Mouse (Mus musculus) ES-Bruce4 (cell line): ENCODE measurements around the gene Slc9a3r1. TPM values are rescaled to one million over a fixed set of nuclear protein-coding genes. Genes with fewer than 3 reads are reported as not detected.

ENCODE experiments used
- H3K27ac ChIP-seq: 2 replicates; pipeline ENCODE4 v1.5.1; 2012; ENCODE audit warnings: low read length, inconsistent platforms; ENCODE audit not compliant: insufficient read depth
- H3K27me3 ChIP-seq: 2 replicates; pipeline ENCODE4 v1.6.1; 2012; ENCODE audit warnings: mild to moderate bottlenecking, low read length, inconsistent platforms; ENCODE audit not compliant: control insufficient read depth, poor library complexity, insufficient read depth, severe bottlenecking
- H3K36me3 ChIP-seq: 2 replicates; pipeline ENCODE4 v1.6.1; 2012; ENCODE audit warnings: inconsistent platforms, mild to moderate bottlenecking, low read length, moderate library complexity; ENCODE audit not compliant: control insufficient read depth, poor library complexity, insufficient read depth, severe bottlenecking
- H3K4me1 ChIP-seq: one replicate; pipeline ENCODE4 v1.8.1; 2011; ENCODE audit warnings: low read length; ENCODE audit not compliant: control insufficient read depth, insufficient read depth
- H3K4me3 ChIP-seq: 2 replicates; pipeline ENCODE4 v1.5.1; 2011; ENCODE audit warnings: low read depth, mild to moderate bottlenecking, low read length
- H3K9ac ChIP-seq: 2 replicates; pipeline ENCODE4 v1.6.1; 2012; ENCODE audit warnings: low read depth, mild to moderate bottlenecking, inconsistent platforms; ENCODE audit not compliant: poor library complexity, severe bottlenecking
- H3K9me3 ChIP-seq: replicated peaks from 2 replicates; pipeline ENCODE4 v1.6.1; 2012; ENCODE audit warnings: mild to moderate bottlenecking, low read length, inconsistent platforms; ENCODE audit not compliant: control insufficient read depth, poor library complexity, insufficient read depth, severe bottlenecking
- CTCF ChIP-seq: IDR thresholded peaks from one replicate; pipeline ENCODE4 v1.8.1; 2011; ENCODE audit warnings: low read depth, low read length
- EP300 ChIP-seq: IDR thresholded peaks from 2 replicates; pipeline ENCODE4 v1.6.1; 2011; ENCODE audit warnings: low read depth, low read length; ENCODE audit not compliant: insufficient read depth
- POLR2A ChIP-seq: IDR thresholded peaks from one replicate; pipeline ENCODE4 v1.8.1; 2011; ENCODE audit warnings: low read length; ENCODE audit not compliant: insufficient read depth
- polyA plus RNA-seq: library from polyadenylated mRNA; stranded (reverse); fragments of >200 nt; gene quantifications from 2 replicates; pipeline ENCODE4 v1.2.4, GENCODE M21; 2011; ENCODE audit warnings: low read depth; ENCODE audit not compliant: missing spikeins, insufficient read depth, insufficient read length

Slc9a3r1 gene
- polyA plus RNA-seq, 1 experiment, result 73.2 TPM

DNA sequence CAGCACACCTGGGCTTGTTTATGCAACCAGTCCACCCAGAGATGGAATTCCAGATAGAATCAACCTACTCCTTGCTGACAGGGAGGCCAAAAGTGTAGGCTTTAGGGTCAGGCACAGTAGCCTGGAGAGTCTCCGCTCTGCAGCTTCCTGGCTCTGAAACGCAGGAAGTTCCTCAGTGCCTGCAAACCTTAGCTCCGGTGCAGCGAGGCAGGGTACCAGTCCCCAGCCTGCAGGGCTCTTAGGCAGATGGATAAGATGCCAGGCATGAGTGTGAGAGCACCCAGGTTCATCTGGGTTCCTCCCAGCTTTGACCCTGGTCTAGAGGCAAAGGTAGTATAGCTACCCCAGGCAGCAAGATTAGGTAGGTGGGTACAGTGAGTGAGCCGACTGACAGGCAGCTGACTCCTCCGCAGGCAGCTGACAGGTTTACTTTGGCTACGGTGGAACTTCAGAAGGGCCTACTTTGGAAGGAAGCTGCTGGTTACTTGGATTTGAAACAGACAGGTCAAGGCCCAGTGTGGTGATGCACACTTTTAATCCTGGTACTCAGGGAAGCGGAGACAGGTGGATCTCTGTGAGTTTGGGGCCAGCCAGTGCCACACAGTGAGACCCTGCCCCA lies 4.6 kb downstream of the Slc9a3r1 start:
- H3K27ac ChIP-seq, result no peak overlapping the region
- H3K4me1 ChIP-seq, result peaks cover 10% of the 10 kb centered on the region
- H3K36me3 ChIP-seq, result no peaks in the 10 kb centered on the region
- H3K9ac ChIP-seq, result no peak overlapping the region
- H3K4me3 ChIP-seq, result no peak overlapping the region
- H3K9me3 ChIP-seq, result no peaks in the 10 kb centered on the region
- H3K27me3 ChIP-seq, result no peaks in the 10 kb centered on the region
- no peak for TF ChIP-seq CTCF
- TF ChIP-seq POLR2A, result no peak
- TF ChIP-seq EP300, result no peak

DNA sequence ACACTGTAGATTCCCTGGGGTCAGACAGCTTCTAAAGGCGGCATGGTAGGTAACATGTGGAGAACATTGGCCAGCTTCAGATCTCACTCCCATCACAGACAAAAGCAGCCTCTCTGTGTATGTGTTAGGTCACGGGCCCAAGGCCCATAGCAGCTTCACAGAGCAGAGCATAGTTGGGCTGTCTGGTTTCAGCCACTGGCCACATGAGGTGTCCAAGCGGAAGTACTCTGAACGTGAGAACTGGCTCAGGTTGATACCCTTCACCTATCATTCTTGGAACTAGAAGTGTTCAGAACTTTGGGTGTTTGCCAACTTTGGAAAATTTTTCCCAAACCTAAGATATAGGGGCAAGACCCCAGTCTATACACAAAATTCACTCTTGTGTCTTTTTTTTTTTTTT lies 6.3 kb downstream of the Slc9a3r1 start:
- Histone ChIP-seq H3K27me3 (no peaks in the 10 kb centered on the region), H3K9me3 (no peaks in the 10 kb centered on the region), H3K36me3 (no peaks in the 10 kb centered on the region), H3K27ac (no peak overlapping the region), H3K9ac (no peak overlapping the region), H3K4me1 (peaks cover 11% of the 10 kb centered on the region), H3K4me3 (no peak overlapping the region)
- no peak for TF ChIP-seq POLR2A
- TF ChIP-seq CTCF, result no peak
- no peak for TF ChIP-seq EP300

DNA sequence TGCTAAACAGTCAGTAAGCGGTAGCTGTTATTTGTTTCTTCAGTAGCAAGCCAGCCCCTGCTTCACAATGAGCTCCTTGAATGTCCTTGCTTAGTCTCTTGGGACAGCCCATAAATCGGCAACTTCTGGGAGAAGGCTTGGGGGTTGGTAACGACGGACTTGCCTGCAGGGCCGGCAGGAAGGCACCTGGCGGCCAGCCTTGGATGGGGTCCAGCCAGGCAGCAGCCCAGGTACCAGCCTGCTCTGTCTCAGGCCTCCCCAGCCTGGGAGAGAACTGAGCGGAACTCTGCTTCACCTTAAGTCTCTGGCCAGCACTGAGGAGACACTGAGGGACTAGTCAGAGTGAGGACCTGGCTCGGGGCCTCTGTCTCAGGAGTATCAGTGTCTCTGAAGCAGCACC lies 8.0 kb downstream of the Slc9a3r1 start:
- peaks cover 19% of the 10 kb centered on the region for H3K4me1 ChIP-seq
- TF ChIP-seq EP300 (no peak), POLR2A (no peak), CTCF (no peak)
- H3K36me3 ChIP-seq, result no peaks in the 10 kb centered on the region
- H3K9me3 ChIP-seq, result no peaks in the 10 kb centered on the region
- H3K9ac ChIP-seq, result no peak overlapping the region
- no peak overlapping the region for H3K4me3 ChIP-seq
- no peak overlapping the region for H3K27ac ChIP-seq
- no peaks in the 10 kb centered on the region for H3K27me3 ChIP-seq

DNA sequence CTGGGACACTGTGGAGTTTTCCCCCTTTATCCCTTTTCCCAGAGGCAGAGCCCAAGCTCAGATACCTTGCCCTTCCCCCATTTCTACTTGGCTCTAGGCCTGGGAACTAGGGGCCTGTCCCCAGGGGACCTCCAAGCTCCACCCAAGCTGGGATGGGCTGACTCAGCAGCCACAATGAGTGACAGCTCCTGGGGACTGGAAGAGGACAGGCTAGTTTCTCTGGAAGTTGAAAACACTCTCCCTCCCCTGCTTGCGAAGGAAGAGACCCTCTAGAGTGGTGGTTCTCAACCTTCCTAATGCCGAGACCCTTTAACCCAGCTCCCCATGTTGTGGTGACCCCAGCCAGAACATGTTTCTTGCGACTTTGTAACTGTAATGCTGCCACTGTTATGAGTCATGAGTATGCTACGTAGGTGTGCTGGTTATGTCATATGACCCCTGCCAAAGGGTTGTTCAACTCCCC lies 9.7 kb downstream of the Slc9a3r1 start:
- H3K4me3 ChIP-seq, result no peak overlapping the region

DNA sequence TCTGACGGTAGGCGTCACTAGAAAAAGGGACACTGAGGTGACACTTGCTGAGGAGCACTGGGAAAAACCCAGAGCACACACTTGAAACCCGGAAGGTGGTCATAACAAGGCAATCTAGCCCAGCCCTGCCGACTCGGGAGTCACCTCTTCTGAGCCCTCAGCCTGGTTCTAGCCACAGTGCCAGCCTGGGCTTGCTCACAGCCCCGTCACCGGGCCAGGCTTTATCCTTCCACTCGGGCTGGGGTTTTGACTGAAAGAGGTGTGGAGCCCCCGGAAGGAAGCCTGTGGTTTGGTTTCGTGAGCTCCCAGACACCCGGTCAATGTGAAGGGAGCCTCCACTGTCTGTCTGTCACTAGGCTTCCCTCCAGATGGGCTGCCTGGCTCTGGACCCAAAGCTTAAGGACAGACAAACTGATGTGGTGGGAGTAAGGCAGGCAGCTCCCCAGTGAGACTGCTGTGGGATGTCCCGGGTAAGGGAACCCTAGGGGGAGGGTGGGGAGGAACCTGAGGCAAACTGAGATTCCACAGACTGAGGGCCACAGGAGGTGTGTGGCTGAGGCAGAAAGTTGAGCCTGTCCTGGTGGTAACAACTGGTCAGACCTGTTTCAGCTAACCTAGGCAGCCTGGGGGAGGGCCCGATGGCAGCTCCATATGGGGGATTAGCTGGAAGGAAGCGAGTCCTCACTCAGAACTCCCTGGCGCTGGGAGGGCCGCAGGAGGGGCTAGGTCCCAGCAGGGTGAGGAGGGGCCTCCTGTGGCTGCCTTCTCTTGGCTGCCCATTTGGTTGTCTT lies 10.6 kb downstream of the Slc9a3r1 start:
- H3K9ac ChIP-seq, result peak overlapping the region; percentile 26
- no peaks in the 10 kb centered on the region for H3K36me3 ChIP-seq
- peak overlapping the region; percentile 72 for H3K27ac ChIP-seq
- H3K4me1 ChIP-seq, result peaks cover 28% of the 10 kb centered on the region
- TF ChIP-seq EP300 (peak; percentile 92), CTCF (no peak), POLR2A (no peak)
- H3K9me3 ChIP-seq, result no peaks in the 10 kb centered on the region
- no peak overlapping the region; the same call in 1 of the 2 replicates for H3K4me3 ChIP-seq
- no peaks in the 10 kb centered on the region for H3K27me3 ChIP-seq

More for the DNA sequence above, 9.7 kb downstream of the Slc9a3r1 start:
- Histone ChIP-seq H3K9ac (no peak overlapping the region), H3K27me3 (no peaks in the 10 kb centered on the region), H3K9me3 (no peaks in the 10 kb centered on the region), H3K27ac (peak overlapping the region; percentile 71), H3K36me3 (no peaks in the 10 kb centered on the region), H3K4me1 (peaks cover 28% of the 10 kb centered on the region)
- TF ChIP-seq CTCF (no peak), EP300 (peak; percentile 74)
